Mouse (Mus musculus) retina, embryonic 14.5 days (tissue): ENCODE measurements around the gene Fuk.
A peak's percentile ranks its signal among the peaks of the same experiment; 100 is the strongest.
"Not testable (repeated sequence)": the region's sequence is repeated elsewhere in the genome, so short reads cannot be mapped to it uniquely, and the experiment has no call there.

Experiments used
- DNase-seq: peaks from one replicate; pipeline ENCODE4 v3.0.0-alpha.2; 2015; ENCODE audit warnings: low spot score

Fuk gene

DNA sequence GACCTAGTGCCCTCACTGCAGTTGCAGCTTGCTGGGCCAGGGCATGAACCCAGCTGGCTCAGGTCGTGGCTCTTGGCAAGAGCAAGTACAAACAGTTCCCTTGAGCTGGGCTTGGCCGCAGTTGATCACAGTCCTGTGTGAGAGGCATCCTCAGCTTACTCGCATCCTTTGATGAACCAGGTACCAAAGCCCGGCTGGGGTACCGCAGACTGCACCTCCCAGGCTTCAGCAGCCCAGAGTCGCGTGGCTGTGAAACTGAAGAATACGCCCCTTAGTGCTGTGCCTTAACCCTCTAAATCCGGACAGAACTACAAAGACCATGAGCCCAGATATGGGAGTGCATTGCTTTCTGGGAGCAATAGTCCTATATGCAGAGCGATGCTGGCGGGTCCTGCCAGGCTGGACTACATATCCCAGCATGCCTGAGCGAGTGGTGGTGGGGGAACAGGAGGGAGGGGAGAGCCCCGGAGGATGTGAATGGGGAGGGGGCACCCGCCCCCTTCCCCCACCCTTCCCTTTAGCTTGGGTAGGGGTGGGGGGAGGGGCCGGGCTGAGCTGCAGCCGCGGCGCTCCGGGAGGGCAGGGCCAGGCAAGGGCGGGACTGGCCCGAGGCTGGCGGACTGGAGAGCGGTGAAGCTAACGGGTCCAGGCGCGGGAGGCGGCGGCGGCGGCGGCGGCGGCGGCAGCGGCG, 17.2 kb upstream of the Fuk start, which contains the start of gene St3gal2:
St3gal2 (plus strand) TSS at position 582 of the 691 bp plus-strand sequence.
- peak; percentile 93 for DNase-seq

DNA sequence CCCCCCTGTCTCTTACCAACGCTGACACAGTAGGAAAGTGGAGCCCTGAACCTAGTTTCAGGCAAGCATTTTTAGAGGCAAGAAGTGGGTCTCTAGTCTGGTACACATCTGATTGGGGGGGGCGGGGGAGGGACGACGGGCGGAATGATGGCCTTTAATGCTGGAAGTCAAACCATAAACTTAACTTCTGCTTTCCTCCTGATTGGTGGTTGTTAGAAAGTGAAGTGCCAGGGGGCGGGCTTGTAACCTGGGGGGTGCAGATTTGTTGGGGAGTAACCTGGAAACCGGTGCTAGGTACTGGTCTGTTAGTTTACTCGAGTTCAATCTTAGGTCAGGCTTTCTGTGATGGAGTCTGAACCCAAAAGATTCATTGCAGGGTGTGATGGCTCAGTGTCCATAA, 16.2 kb upstream of the Fuk start:
- DNase-seq: no peak

DNA sequence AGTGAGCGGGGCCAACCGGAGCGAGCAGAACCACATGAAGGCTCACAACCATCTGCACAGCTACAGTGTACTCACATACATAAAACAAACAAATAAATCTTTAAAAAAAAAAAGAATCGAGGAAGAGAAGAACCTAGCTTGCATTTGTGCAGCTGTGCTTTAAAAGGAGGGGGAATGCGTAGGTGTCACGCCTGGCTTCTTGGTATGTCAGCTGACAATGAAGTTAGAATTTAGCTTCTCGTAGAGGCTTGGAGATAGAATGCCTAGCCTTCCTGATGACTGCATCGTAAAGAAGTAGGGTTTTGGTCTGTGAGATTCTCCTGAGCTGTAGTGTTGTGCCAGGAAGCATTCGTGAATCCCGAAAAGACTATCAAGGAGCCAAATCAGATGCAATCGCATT, 15.7 kb upstream of the Fuk start:
- DNase-seq: no peak

- DNase-seq: peak; percentile 17
These were observed 15.1 kb upstream of the Fuk start for GRCm38 (mm10) chr8:110917415-110917814.

DNA sequence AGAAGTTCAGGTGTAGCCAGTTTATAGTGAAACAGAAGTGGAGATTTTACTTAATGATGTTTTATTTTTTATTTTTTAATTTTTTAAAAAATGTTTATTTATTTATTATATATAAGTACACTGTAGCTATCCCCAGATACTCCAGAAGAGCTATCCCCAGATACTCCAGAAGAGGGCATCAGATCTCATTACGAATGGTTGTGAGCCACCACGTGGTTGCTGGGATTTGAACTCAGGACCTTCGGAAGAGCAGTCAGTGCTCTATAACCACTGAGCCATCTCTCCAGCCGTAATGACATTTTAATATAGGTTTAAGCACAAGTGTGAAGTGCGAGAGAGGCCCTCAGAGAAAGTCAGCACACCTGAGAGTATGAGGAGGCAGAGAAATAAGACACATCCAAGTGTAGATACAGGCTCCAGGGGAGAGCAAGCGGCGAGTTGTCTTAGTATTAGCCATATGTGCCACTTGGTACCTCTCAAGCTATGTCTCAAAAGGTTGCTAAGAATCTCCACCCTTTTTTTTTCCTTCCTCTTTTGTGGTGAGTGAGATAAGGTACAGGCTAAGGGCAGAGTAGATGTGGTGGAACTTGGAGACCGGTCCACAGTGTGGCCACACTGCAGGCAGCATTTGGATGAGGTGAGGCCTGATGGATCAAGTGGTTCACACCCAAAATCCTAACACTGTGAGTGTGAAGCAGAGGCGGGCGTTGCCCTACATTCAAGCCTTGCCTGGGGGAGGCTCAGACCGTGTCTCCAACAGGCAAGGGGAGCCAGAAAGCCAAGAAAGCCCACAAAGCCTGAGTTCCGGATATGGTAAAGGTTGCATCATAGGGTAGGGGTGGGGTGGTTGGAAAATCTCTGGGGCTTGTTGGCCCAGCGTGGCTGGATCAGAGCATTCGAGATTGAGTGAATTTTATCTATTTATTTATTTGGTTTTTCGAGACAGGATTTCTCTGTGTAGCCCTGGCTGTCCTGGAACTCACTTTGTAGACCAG, 9.6 kb upstream of the Fuk start:
- no peak for DNase-seq

GRCm38 (mm10) chr8:110909850-110910249, 7.6 kb upstream of the Fuk start:
- DNase-seq: not testable (repeated sequence)

DNA sequence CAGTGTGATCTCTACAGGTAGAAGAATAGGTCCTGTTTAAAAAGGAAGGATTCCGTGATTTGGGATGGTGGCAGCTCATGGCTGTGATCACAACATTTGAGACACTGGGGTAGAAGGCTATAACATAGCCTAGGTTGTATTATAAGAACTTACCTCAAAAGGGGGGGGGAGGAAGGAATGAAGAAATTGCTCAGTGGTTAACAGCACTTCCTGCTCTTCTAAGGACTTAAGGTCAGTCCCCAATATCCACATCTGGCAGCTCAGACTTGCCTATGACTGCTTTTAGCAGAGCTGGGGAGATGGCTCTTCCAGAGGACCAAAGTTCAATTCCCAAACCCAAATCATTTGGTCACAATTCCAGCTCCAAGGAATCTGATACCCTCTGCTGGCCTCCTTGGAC, 4.4 kb upstream of the Fuk start:
- DNase-seq: no peak

DNA sequence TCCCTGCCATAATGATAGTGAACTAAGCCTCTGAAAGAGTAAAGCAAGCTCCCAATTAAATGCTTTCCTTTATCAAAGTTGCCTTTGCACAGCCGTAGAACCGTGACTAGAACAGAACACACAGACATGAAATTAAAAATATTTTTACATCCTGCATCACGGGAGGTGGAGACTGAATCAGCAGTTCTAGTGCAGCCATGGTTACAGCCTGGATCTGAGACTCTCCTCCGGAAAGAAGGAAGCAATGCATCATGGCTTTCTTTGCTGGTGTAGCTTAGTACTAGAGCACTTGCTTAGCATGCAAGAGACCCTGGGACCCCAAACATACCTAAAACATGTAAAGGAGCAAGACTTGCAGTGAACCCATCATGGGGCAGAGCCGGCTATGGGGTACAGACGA, 3.1 kb upstream of the Fuk start:
- DNase-seq: no peak

DNA sequence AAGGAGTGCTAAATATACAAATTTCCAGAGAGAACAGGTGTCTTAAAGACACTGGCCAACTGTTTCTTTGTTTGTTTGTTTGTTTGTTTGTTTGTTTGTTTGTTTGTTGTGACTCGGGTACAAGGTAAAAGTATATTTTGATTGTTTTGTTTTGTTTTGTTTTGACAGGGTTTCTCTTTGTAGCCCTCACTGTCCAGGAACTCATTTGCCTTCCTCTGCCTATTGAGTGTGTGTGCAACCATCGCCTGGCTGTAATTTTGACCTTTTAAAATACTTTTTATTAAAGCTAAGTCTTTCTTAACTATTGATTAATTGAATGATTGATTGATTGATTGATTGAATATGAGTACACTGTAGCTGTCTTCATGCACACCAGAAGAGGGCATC, 284 bp upstream of the Fuk start:
- DNase-seq: no peak

- no peak for DNase-seq
These were observed 1.2 kb downstream of the Fuk start for GRCm38 (mm10) chr8:110901056-110901455.

GRCm38 (mm10) chr8:110897495-110897894, 4.8 kb downstream of the Fuk start:
- no peak for DNase-seq

DNA sequence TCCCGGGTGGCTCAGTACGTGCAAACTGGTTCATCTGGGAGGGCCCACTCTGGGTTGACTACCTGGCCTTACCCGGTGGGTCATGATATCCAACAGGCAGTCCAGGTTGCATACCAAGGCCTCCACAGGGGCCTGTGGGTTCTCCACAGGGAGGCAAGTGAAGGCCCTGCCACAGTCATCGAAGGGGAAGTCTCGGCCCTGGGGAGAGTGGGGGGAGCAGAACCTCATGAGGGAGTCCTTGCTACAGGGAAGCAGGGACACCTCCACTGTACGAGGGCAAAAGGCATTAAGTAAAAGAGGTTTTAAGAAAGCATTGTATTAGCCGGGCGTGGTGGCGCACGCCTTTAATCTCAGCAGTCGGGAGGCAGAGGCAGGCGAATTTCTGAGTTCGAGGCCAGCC, 6.5 kb downstream of the Fuk start:
- no peak for DNase-seq

DNA sequence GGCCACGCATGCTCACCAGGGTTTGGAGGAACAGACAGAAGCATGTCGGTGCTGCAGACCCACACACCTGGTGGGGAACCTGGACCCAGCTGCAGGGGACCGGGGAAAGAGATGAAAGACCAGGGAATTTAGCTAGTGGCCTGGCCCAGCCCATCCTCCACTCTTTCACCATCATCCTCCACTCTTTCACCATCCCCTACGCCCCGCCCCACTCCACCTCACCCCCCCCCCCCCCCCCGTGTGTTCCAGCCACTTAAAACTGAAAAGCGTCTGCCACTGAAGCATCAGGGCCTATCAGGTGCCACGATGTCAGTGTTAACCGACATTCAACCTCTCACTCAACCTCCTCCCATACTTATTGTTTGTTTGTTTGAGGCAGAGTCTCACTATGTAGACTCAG, 7.0 kb downstream of the Fuk start:
- no peak for DNase-seq

DNA sequence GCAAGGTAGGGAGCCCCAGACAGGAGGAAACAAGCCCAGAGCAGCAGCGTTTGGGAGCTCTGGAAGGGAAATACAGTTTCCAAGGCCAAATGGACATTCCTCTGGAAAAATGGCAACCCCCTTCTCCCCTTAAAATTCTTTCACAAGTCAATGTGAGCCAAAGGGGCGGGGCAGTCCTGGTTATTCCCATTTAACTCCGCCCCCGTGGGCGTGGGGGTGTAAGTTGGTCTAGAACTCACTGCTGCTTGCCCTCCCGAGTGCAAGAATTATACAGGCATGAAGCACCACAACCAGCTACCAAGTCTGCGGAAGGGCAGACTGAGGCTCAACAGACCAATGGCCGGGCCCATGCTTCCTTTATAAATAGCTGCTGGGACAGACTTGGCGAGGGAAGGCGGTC, 7.4 kb downstream of the Fuk start:
- DNase-seq: no peak

DNA sequence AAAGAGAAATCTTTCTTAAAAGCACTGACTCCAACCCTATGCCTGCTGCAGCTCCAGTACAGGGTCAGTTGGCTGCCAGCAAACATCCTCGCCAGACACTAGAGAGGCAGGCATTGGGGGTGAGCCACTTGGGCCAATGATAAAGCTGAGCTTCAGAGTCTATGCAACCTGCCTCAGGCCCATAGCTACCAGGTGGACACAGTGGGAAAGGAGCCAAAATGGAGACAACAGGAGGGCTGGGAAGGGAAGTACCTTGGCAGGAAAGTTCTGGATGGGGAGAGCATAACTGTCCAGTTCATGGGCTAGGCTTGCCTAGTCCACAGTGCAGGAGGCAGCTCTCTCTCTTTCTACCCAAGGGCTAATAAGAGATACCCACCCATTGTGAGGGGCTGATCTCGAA, 9.4 kb downstream of the Fuk start:
- no peak for DNase-seq

DNA sequence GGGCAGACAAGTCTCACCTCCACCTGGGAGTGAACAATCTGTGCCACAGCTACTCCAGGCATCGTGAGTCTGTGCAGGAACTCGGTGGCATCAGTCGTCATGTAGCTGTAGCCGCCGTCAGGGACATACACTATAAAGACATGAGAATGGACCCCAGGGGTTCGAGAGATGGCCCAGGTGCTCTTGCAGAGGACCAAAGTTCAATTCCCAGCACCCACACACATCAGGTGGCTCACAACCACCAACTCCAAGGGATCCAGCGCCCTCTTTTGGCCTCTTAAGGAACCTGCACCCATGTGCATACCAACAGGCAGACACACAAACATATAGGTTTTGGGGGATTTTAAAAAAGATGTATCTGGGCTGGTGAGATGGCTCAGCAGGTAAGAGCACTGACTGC, 10.2 kb downstream of the Fuk start:
- no peak for DNase-seq

GRCm38 (mm10) chr8:110889904-110890470, 12.3 kb downstream of the Fuk start:
- no peak for DNase-seq

- no peak for DNase-seq
These were observed 13.4 kb downstream of the Fuk start for GRCm38 (mm10) chr8:110888860-110889259.

GRCm38 (mm10) chr8:110888441-110888840, 13.8 kb downstream of the Fuk start:
- DNase-seq: no peak

DNA sequence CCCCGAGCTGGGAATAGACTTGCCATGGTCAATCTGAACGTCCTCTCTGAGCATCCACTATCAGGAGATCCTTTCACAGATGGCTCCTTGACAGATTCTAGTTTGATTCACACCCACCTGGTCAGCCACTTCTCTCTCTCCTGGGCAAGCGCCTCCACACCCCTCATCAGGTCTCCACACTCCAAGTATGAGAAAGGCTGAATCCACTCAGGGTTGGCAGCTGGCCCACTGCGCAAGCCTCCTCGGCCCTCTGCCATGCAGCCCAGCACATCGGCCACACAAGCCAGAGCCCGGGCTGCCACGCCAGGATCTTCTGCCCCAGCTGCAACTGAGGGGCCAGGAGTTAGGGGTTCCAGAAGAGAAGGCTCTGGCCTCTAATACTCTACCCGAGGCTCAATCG, 14.7 kb downstream of the Fuk start:
- DNase-seq: no peak

- no peak for DNase-seq
These were observed 15.7 kb downstream of the Fuk start for GRCm38 (mm10) chr8:110886634-110887033.

DNA sequence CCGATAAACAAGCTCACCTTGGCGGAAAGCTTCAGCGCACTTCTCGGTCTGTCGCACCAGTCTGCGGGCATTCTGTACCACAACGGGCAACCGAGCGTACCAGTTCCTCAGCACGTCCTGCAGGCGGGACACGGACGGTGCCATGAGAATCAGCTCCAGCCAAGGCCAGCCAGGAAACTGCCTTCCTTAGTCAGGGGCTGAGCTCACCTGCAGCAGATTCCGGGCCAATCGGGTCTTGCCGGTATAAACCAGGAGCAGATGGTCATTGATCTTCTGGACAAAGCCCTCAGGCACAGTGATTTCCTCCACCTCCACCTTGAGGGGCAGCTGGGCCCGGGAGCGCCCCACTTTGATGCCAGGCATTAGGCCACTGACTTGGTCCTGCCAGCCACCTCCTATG, 18.5 kb downstream of the Fuk start:
- DNase-seq: no peak

GRCm38 (mm10) chr8:110881741-110882310, 20.5 kb downstream of the Fuk start:
- no peak for DNase-seq
